Mouse (Mus musculus) urinary bladder, postnatal 36 days (tissue): Measurements from ENCODE around the gene Zfp382.
"Not testable (repeated sequence)": the region's sequence is repeated elsewhere in the genome, so short reads cannot be mapped to it uniquely, and the experiment has no call there.

ENCODE experiments used
- DNase-seq, 2 experiments: peaks; one replicate each; pipeline ENCODE4 v3.0.0; 2022; ENCODE audit warnings: low spot score in 2 of 2, mixed read lengths in 1 of 2

The Zfp382 gene

DNA sequence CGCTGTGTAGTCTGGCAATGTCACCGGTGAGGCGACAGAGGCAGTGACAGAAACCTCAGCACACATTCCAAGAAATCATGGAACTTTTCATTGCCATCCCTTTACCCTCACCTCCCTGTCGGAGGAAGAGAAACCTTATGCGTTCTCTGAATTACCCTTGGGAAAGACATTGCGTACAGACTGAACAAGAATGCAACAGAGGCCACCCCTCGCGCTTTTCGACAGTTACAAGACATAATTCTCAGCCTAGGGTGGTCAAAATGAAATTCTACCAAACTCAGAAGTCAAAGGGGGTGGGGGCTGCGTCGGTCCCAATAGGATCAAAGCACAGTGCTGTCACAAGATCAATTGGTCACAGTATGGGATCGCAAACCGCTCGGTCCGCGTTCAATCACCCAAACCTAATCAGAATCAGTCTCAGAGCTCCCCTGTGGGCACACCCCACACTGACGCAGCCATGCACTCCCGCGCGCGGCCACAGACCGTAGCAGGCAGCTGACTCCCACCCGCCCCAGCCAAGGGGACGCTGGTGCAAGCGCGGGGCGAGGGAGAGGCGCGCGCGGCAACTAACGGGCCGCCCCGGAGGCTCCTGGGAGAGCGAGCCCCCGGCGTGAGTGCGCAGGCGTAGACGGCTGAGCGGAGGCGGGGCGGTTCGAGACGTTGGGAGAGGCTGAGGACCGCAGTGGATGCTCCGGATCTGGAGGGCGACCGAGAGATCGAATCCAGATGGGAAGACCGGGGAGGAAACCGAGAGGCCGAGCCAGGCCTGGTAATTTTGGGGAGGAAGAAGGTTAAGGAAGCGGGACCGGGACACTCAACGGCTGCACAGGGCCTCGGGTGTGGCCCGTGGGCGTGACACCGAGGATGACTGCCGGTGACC is at the start of gene Zfp382:
Gene Zfp382 (plus strand): TSS at position 635 of the 880 bp plus-strand sequence.
- peak; percentile 72 to 86 for DNase-seq

DNA sequence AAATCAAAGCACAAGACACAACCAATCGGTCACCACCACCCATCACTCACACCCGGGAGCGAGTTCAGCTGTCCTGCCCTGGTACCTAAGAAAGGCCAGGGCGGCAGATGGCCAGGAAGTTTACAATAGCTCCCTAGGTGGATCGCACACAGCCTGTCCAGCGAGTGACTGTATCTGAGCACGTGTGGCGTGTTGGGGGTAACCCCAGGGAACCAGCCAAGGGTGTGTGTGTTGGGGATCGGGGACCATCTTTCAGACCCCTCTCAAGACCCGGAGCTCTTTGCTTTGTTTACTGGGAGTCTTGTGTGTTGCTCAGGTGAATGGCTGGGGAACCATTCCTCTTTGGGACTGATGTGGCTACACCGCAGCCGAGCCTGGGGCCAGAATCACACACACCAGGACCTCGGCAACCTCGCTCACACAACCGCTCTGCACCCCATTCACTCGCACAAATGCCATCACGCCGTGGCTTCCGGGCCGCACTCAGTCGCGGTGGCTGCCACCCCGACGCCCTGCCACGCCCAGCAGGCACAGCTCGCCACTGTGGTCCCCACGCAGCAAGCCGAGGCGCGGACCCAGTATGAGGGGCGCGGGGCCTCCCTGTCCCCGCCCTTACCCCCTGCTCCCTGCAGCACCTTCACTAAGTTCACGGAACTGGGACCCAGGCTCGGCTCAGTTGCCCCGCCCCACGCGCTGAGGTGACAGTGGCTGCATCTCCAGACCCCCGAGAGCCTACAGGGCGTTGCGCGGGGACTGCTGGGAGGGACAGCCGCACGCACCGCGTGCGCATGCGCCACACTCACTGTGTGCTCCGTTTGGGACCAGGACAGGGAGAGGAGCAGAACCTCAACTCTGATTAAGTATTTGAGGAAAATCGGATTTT is 49.4 kb upstream of the Zfp382 start, which contains the start of gene Zfp82:
Gene Zfp82 (minus strand): TSS at position 755 of the 883 bp plus-strand sequence.
- DNase-seq, result peak; percentile 60 to 72

DNA sequence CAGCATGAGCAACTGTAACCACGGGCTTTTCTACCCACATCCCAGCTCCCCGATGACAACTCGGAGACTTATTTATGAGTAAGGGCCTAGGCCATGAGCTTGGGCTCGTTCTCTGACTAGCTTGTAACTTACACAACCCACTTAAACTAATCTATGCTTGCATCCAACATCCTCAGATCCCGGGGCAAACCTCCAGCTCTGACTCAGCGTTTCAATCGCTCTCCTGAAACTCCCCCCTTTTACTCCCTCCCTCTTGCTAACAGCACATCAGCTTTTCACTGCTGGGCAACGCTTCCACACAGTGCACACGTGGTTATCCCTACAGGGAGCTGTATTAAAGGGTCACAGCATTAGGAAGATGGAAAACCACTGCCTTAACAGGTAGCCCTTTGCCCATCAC is 35.2 kb upstream of the Zfp382 start:
- DNase-seq, result peak in 1 of 2 experiments; percentile 27

GRCm38 (mm10) chr7:30089405-30089804 is 32.3 kb upstream of the Zfp382 start:
- DNase-seq, result no peak

DNA sequence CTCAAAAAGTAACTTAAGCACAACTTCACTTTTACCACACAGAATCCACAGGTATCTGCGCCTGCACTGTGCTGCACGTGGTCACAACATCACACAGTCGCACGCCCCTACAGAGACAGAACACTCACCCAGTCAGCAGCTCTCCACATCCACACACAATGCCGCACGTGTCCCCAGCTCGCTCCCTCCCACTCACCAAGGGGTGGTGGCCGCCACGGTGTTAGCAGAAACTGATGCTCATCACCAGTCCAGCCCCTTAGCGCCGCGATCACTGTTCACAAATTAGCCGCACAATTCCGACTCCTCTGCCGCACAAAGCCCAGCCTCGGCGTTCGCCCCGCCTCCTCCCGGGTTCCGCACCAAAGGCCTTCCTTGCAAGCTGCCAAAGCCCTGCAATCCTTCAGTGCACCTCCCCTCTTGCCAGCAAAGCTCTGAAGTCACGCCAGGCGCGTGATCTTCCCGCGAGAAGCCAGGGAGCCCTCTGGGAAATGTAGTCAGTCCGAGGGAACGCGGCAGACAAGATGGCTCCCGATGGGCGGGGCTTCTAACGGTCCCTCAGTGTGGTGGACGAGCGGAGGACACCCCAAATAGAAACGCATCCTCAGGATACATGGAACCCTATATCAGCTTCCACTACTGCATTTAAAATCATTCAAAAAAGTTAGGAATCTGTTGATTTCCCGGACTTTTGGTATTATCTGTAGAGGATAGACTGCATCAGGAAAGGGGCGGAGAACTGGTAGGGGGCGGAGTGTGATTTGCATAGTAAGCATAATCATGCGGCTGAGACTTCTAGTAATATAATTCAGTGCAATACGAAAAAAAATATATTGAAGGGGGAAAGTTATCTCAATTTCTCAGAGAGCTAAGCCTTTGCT is 31.4 kb upstream of the Zfp382 start, which contains the start of the genes Gm26920 and Zfp566:
Gene Gm26920 (minus strand): TSS at position 319 of the 878 bp plus-strand sequence.
Gene Zfp566 (minus strand): TSS at position 436 of the 878 bp plus-strand sequence.
- peak; percentile 91 to 97 for DNase-seq

GRCm38 (mm10) chr7:30090970-30091585 is 30.7 kb upstream of the Zfp382 start:
- peak in 1 of 2 experiments; percentile 4 for DNase-seq

DNA sequence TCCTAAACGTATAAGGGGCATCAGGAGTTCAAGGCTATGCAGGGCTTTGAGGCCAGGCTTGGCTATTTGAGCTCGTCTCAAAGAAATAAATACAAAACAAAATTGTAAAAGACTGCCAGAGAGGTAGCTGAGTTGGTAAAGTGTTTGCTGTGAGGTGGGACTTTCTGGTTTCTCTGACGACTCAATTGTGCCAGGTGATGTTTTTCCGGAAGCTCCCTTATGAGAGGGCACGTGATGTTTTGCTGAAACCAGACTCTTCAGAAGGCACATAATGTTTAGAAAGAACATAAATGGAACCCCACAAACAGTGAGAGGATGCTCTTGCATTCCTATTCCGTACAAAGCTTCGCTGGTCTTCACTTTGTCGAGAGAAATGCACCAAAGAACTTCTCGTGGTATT is 29.1 kb upstream of the Zfp382 start:
- DNase-seq, result no peak

GRCm38 (mm10) chr7:30093918-30094415 is 27.8 kb upstream of the Zfp382 start:
- DNase-seq, result no peak

- DNase-seq, result peak; percentile 86 to 89
Observed at GRCm38 (mm10) chr7:30094646-30095429, 26.9 kb upstream of the Zfp382 start, which contains the start of gene Zfp260. Gene Zfp260 (plus strand): TSS chr7:30094777.

GRCm38 (mm10) chr7:30095551-30096125 is 26.1 kb upstream of the Zfp382 start:
- DNase-seq, result no peak

DNA sequence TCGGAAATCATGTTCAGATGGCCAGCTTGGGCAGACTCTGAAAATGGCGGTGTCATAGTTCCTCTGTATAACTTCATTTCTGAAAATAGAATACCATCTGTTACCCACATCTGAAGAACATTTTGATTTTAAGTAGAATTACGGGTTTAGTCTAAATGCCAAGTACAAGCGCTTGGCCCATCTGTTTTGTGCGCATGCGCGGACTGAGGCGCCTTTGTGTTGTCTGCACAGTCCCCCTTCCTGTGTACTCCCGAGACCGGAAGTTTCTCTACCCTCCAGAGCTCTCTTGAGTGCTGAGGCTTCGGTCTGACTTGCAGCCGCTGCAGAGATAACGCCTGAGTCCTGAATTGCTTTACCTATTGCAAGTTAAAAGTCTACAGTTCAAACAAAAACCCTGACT is 22.4 kb upstream of the Zfp382 start:
- DNase-seq, result no peak

GRCm38 (mm10) chr7:30116076-30116475 is 5.7 kb upstream of the Zfp382 start:
- no peak for DNase-seq

GRCm38 (mm10) chr7:30117935-30118334 is 3.8 kb upstream of the Zfp382 start:
- DNase-seq, result not testable (repeated sequence)

- no peak for DNase-seq
Observed at GRCm38 (mm10) chr7:30122188-30122530, 417 bp downstream of the Zfp382 start.

DNA sequence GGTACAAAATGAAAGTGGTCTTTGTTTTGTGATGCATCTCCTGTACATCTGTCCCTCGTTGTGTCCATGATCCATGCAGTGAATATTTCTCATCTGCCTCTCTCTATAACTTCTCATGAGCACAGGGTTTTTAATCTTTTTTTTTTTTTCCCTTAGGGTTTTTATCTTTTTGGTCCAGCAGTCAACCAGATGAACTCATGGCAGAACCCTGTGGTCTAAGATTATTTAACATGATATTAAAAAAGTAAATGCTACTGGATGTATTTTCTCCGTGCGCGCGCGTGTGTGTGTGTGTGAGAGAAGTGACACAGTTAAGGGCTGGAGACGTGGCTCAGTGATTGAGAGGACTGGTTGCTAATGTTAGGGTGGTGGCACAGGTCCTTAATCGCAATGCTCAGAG is 8.2 kb downstream of the Zfp382 start:
- no peak for DNase-seq

DNA sequence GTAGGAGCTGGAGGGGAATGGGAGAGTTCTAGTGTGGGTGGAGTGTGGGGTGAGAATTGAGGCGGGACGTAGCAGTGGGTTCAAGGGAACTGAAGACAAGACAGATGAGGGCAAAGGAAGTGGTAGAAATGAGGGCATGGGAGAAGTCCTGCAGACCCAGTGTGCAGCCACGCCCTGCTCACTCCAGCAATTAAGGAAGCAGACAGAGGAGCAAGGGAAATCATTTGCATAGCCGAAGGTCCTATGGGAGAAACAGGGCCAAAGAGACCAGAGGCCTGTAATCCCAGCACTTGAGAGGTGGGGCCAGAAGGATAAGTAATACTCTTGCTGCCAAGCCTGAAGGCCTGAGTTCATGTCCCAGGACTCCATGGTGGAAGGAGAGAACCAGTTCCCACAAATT is 10.7 kb downstream of the Zfp382 start:
- DNase-seq, result no peak

GRCm38 (mm10) chr7:30136826-30137225 is 15.1 kb downstream of the Zfp382 start:
- no peak for DNase-seq

DNA sequence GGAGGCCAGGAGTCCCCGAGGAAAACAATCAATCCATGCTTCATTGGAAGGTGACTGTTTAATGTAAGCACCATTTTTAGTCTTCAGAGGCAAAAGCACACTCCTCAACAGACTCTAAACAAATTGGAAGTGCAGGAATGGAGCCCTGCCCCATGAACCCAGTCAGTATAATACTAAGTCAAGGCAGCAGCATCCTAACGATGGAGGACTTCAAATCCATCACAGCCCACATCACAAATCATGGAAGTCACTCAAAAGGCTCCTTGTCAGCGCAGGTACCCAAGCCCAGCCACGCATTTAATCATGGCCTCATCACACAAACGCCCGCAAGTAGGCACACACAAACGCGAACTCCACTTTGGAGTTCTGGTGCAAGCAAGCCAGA is 21.4 kb downstream of the Zfp382 start:
- DNase-seq, result no peak

GRCm38 (mm10) chr7:30143555-30144209 is 21.9 kb downstream of the Zfp382 start:
- peak; percentile 2 to 40 for DNase-seq
